Mouse (Mus musculus) embryo, embryonic 9.5 days (tissue): ENCODE results near the gene Hfe.
"Not testable (repeated sequence)": the region's sequence is repeated elsewhere in the genome, so short reads cannot be mapped to it uniquely, and the experiment has no call there.

Source experiments
- DNase-seq: peaks from one replicate; pipeline ENCODE4 v3.0.0-alpha.2; 2017; ENCODE audit errors: extremely low spot score

The Hfe gene

DNA sequence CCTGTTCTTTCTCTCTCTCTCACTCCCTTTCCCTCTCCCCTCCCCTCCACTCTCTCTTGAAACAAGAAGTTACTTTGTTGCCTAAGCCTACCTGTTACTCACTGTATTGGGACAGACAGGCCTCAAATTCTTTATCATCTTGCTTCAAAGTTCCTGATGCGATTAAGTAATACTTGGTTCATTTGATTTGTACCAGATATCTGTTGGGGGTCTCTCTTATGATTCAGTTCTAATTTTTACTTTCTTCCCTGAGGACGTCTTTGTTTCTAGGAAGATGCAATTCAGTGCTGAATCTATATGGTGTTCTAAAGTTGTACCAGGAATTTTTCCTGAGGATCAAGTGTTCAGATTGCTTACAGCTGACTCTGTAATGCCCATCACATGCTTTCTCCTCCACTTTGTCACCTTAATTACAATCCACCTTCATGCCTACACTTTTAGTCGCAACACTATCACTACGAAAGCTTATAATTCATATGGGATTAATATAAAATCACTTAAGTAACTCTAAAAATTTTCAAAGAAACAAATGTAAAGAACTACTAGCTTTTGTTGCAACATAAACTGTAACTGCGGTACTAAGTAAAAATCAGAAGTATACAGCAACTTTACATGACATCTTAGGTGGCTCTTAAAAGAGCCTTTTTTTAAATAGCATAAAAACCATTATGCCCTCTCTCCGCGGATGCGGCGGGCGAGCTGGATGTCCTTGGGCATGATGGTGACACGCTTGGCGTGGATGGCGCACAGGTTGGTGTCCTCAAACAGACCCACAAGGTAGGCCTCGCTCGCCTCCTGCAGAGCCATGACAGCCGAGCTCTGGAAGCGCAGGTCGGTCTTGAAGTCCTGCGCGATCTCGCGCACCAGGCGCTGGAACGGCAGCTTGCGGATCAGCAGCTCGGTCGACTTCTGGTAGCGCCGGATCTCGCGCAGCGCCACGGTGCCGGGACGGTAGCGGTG, 34.0 kb upstream of the Hfe start:
- DNase-seq: peak; percentile 80

DNA sequence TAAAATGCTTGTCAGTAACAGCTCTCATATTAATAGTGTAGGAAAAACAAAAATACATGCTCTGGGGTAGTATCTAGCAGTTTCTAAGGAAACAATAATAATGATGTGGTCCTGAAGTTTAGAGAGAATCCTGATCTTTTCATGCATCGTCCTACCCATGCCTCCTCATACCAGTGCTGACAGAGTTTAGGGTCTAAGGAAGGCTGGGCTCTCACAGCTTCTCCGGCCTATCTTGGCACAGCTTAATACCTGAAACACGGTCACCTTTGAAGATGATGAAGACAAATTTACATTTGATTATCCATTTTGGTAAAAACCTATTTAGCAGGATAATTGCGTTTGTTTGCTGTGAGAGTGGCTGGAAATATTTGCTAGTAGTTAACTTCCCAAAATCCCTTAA, 33.3 kb upstream of the Hfe start:
- peak; percentile 62 for DNase-seq

DNA sequence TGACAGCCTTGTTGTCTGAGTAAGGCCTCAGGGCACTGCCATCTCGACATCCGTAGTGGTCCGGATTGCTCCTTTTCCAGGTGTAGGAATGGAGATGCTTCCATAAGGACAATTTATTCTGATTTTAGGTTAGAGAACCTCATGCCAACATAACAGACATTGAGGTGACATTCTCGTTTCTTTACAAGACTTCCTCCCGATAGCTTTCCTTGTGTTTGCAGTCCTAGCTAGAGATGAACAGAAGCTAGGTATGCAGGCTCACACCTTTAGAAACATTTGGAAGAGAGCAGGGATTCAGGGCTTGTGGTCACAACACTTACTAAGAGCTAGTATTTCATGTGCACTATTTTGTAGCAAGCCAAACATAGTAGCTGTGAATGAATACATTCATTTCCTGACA, 32.6 kb upstream of the Hfe start:
- DNase-seq: peak; percentile 38

DNA sequence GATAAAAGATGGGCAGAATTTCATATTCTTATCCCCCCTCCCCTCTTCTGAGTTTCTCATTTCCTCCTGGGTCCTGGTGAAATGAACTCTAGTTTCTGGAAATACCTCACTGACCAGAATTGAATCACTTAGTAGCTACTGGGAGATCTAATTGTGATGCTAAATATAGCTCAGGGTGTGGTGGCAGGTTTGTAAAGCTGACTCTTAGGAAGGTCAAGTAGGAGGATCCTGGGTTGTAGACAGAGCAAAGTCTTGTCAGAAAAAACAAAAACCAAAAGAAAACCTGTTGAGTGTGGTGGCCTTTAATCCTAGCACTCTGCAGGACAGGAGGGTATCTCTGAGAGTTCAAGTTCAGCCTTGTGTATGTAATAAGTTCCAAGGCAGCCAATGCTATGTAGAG, 31.4 kb upstream of the Hfe start:
- no peak for DNase-seq

DNA sequence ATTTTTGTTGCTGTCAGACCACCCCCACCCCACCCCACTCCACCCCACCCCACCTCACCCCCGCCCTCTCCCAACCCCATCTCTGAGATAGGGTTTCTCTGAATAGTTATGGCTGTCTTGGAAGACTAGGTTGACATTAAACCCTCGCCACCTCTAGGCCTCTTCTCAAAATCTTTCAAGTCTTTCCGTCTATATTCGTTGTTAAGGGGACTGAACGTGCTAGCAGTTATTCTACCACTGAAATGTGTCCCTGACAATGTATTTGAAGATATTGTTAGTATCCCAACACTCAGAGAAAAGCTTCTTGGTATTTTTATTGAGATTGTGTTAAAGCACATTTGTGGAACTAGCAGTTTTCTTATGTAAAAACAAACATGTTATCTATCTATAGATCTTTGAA, 30.3 kb upstream of the Hfe start:
- no peak for DNase-seq

DNA sequence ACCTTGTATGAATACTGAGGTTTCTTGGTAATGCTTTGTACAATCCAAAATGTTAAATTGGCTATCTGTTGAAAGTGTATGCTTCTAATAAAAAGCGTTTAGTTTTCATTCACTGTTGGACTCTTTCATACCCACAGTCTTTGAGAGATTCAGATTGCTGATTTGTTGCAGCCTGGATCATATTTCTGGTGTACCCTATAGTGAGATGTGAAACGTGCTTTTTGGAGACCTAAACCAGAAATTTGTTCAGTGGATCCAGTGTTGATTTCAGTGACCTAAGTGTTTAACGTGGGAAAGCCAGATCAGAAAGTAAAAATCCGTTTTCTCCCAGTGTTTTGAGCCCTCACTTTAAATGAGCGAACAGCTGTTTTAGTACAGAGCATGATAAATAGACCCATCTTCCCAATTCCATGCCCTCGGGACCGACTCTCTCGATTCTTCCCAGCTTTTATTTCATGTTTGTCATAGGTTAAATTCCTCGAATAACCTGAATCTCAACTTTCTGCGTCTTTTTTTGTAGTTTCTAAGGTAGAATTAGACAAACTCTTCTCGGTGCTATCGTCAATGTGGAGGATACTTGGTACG, 29.7 kb upstream of the Hfe start:
- no peak for DNase-seq

DNA sequence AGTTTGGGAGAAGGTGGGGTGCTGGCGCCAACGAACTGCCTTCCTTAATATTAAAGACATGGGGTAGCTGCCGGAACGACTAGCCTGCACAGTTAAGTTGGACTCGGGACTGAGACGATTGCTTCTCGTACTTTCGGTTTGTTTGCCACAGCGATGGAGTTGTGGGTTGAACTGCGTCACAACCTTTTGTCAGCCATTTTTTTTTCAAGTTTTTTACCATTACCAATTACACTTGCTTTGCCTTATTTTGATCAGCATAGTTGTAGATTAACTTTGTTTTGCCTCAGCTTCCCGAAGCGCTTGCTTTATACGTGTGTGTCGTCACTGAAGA, 29.2 kb upstream of the Hfe start:
- no peak for DNase-seq

DNA sequence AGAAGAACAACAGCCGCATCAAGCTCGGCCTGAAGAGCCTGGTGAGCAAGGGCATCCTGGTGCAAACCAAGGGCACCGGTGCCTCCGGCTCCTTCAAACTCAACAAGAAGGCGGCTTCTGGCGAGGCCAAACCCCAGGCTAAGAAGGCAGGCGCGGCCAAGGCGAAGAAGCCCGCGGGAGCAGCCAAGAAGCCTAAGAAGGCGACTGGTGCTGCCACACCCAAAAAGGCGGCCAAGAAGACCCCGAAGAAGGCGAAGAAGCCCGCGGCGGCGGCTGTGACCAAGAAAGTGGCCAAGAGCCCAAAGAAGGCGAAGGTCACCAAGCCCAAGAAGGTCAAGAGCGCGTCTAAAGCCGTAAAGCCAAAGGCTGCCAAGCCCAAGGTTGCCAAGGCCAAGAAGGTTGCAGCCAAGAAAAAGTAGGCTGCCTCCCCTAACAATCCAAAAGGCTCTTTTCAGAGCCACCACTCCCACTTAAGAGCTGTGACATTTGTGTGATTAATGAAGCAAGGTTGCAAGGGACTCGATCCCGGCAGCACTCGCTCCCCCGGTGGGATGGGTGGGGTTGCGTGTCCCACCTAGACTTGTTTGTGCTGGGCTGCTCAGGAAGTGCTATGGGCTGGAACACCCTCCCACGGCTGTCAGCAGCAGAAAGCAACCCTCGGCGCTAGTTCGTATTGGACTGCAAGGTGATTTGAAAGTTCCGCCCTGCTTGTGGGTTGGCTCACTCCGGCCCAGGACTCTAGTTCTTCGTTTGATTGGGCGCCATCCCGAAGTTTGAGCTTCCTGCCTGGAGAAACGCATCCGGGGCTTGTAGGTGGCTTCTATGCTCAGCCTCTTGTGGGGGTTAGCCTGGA, 28.6 kb upstream of the Hfe start:
- DNase-seq: peak; percentile 95

DNA sequence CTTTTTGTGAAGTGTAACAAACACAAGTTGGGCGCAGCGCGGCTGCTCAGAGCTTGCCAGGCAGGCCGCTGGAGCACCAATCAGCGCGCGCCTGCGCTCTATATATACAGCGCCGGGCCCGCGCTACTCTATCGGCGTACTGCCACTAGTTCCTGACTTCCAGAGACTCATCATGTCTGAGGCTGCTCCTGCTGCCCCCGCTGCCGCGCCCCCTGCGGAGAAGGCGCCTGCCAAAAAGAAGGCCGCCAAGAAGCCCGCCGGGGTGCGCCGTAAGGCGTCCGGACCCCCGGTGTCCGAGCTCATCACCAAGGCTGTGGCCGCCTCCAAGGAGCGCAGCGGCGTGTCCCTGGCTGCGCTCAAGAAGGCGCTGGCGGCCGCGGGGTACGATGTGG, 28.0 kb upstream of the Hfe start, which contains the start of gene Hist1h1c:
TSS of gene Hist1h1c (plus strand) at position 132 of the 392 bp plus-strand sequence.
- peak; percentile 97 for DNase-seq

DNA sequence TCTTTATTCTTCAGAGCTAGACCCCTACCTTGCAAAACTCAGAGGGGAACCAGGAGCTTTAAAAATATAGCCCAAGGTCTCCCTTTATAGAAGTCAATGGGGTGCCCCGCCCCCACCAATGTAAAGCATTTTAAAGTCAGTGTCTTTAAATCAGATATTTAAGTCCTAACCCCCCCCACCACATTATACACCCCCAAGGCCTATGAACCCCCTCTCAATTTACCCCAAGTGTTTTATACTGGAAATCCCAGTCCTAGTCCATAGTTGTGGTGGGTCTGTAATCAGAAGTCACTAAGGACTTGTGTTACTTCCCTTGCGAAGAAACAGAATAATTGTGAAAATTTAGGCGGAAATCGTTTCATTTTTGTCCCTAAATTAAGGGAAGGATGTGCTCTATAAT, 27.4 kb upstream of the Hfe start:
- peak; percentile 58 for DNase-seq

DNA sequence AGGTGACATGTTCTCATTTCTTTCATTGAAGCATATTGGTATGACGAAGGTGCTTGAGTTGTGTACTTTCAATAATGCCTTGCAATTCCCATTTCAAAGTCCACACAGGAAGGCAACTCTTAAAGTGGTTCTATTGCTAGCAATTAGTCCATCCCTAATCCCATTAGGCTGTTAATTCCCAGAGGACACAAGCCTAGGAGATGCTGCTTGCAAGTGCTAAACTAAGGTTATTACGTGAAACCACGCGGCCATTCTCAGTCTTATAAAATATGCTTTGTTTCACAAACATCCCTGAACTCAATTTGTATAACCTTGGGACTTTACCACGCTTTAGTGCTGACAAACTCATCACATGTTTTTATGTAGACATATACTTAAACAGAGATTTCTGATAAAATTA, 26.4 kb upstream of the Hfe start:
- DNase-seq: no peak

DNA sequence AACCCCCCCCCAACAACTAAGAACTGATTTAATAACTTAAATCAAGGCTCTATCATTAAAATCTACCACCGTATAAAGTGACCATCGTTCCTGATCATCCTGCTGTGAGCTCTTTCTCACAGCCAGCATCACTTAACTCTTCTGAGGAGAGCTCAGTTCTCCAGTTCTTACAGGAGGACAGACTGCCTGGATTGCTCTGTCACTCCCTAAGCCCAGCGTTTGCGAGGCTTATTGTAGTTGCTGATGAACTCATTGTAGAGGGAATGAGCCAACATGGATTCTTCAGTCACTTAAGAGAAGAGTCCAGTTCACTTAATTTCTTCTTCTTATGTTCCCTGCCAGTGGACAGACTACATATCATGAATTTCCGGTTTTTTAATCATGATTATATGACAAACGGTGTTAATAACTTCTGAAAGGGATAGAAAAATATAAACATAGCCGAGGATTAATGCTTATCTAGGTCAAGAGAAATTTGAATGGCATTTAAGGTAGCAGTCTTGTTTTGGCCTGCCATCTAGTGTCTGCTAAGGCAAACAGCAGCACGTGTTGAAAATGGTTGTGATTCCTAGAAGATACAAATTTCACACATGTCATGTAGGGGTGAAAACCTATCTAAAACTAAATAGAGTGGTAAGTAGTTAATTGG, 21.6 kb upstream of the Hfe start:
- DNase-seq: no peak

DNA sequence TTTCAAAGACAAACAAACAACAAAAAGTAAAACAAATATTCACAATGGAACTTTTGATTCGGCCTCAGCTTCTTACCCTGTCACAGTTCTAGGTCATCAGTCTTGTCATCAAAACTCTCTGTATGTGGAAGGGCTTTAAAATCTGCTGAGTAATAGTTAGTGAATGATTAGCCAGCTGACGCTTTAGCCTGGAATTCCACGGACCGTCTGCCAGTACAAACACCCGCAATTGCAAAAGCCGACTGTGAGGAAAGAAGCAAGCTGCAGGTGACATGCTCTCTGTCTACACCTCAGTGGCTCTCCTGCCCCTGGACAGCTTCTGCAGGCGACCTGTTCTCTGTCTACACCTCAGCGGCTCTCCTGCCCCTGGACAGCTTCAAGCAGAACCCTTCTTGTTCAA, 19.8 kb upstream of the Hfe start:
- no peak for DNase-seq

DNA sequence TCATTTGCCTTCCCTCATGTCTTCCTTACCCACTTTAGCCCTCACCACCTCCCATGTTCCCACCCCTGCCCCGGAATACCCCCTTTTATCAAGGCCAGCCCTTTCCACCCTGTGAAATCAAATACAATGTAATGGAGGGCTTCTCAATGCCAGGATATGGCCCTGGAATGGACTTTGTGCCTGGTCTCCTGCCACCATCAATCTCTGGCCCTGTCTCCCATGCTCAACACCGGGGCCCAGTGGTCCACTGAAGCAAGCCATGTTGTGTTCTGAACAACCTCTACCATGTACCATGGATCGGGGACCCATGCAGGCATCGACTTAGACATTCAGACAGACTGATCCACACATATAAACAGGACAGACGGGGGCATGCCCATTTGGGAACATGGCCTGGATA, 19.1 kb upstream of the Hfe start:
- DNase-seq: no peak

DNA sequence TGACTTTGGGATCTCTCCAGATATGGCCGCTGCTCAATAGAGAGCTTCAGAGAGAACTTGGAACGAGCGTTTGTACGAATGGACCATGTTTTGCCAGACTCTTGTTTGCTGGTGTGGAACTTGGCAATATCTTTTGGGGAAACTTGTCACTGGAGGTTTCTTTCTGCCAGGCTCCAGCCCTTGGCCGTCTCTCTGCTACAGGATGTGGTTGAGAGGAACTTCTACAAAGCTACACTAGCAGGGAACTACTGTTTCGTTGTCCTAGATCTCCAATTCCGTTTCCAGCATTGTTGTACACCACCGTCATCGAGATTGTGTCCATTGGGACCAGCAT, 18.5 kb upstream of the Hfe start:
- no peak for DNase-seq

DNA sequence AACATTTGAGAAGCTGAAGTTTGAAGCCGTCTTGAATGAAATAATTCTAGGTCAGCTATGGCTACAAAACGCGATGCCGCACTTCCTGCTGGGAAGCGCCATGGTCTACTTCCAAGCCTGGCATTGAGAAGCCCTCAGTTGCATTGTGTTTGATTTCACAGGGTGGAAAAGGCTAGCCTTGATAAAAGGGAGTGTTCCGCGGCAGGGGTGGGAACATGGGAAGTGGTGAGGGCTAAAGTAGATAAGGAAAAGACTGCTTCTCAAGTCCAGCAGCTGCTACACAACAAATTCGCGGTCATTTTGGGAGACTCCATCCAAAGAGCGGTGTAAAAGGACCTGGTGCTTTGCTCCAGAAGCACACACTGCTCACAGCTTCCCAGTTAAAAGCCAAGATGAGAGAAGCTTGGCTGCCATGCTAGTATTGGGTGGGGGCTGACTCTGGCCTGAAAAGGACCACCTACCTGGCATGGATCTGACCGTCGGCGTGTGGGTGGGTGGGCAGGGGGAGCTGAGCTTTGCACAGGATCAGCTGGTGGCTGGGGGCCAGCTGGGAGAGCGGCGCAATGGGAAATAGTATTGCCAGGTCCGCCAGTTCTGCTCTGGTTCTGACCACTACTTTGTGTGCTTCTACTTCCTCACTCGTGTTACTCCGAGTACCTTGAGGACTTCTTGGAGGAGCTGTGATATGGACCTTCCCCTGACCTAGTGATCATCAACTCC, 18.0 kb upstream of the Hfe start:
- no peak for DNase-seq

DNA sequence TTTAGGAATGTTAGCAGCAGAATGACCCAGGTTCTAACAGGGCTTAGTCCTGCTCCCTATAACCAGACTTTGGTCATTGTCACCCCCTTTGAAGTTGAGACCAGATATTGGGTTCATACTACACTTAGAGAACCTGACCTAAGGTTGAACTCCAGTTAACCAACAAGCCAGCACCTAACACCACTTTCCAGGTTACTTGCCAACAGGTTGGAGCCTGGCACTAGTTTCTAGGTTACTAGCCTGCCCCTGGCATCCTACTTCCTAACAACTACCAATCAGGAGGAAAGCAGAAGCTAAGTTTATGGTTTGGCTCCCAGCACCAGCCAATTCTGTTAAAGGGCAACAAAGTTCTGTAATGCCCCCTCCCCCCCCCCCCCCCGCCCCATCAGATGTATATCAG, 14.6 kb upstream of the Hfe start:
- DNase-seq: no peak

DNA sequence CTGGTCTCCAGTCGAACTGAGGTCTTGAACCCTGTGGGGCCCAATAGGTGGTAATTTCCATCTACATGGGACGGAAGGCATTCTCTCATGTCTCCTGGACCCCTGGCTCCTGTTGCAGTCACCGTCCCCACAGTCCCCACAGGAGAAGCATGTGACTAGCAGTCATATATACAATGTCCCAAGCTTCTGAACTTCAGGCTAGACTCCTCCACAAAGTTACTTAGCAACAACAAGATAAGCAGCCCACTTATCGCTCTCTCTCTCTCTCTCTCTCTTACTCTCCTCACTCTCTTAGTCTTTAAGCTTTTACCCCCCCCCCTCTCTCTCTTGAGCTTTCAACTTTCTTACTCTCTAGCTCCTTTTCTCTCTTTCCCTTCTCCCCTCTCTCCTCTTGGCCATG, 13.6 kb upstream of the Hfe start:
- no peak for DNase-seq

DNA sequence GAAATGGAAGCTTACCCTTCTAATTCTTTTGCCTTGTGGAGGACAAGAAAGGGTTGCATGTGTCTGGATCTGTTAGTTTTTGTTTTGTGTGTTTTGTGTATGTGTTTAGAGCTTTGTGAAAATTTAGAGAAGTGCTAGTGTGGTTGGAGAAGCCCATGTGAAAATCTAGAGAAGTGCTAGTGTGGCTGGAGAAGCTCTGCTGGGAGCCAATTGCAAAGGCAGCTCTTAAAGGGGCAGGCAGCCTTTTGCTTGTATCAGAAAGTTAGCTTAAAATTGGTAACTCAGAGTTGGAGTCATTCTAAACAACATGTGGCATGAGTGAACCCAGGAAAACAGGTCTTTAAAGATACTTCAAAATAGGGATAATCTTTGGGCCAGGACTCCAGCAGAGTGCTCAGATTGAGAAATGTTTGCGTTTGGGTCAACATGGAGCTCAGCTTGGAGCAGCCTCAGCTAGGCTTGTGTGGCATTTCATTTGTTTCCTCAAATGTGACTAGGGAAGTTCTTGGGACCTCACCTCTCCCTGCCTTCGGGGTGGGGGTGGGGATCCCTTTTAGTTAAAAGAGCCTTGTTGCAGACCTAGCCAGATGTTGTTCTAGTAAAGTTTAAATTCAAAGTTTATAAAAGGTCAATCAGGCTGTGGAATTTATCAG, 7.1 kb upstream of the Hfe start:
- not testable (repeated sequence) for DNase-seq

DNA sequence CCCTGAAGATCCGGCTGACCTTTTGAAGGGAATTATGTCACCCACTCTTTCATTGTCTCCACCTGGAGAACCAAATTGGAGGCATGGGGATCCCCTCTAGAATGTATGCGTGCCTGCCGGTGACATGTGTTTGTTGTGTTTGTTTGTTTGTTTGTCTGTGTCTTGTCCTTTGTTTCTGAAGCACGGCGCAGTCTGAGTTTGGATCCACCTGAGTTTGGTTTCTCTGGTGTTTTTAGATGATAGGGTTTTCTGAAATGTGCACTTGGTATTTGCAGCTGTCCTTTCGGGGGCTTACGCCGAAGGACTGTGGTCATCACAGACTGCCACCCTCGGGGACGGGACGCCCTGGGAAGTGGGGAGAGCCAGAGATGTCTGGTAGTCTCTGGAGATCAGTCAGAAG, 6.5 kb upstream of the Hfe start:
- no peak for DNase-seq
